Mouse (Mus musculus) right cerebral cortex, postnatal 25 days (tissue): ENCODE results near the gene Shld1.
A peak's percentile ranks its signal among the peaks of the same experiment; 100 is the strongest.

Source experiments
- DNase-seq: peaks from one replicate; pipeline ENCODE4 v3.0.0; 2022

Gene Shld1

DNA sequence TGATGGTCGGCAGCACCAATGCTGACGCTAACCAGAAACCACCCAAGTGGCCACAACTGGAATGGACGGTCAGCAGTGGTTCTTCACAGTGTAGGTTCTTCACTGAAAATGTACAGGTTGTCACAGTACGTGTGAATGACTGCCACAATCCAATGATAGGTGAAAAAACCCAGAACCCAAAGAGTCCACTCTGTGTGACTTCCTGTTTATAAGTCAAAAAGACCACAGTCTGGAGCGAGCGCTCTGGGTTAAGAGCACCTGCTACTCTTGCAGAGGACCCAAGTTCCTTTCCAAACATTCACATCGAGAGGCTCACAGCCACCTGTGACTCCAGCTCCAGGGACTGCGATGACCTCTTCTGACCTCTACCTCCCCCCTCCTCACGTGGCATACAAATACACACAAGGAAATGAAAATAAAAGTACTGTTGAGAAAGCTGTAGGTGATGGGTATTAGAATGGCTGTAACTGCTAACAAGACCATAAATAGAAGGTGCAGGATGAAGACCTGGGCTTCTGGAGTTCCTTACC lies 38.7 kb downstream of the Shld1 start:
- no peak for DNase-seq

DNA sequence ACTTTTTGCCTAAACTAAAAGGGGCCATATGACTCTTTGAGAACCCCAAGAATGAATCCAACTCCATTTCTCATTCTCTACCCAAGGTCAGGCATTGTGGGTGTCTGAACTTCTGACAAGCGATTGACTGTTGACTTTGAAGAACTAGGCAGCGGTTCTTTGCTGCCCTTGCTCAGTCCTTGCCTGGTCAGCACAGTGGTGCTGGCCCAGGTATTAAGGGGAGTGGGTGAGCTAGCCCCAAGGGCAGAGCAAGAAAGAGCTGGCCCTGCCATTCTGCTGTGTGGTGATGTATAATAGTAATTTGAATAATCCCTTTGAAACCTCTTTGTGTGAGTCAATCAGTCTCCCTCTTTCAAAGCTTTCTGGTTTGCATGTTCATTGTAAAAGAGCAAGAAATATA lies 39.4 kb downstream of the Shld1 start:
- no peak for DNase-seq

DNA sequence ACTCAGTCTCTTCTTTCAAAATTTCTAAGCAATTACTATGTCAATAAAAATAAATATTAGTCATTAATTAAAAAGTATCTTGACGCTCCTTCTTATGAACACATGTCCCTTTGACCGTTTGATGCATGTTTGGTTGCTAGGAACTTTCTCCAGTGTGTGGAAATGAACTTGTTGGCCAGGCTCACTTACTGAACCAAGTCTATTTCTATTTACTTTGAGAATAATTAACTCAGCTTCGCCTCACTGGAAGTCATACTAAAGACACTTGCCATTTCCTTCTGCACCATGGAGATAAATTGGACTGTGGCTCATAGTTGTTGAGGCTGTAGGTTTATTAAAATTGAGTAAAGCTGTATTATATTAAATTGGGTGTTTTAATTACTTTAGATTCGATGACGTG lies 46.2 kb downstream of the Shld1 start:
- no peak for DNase-seq

DNA sequence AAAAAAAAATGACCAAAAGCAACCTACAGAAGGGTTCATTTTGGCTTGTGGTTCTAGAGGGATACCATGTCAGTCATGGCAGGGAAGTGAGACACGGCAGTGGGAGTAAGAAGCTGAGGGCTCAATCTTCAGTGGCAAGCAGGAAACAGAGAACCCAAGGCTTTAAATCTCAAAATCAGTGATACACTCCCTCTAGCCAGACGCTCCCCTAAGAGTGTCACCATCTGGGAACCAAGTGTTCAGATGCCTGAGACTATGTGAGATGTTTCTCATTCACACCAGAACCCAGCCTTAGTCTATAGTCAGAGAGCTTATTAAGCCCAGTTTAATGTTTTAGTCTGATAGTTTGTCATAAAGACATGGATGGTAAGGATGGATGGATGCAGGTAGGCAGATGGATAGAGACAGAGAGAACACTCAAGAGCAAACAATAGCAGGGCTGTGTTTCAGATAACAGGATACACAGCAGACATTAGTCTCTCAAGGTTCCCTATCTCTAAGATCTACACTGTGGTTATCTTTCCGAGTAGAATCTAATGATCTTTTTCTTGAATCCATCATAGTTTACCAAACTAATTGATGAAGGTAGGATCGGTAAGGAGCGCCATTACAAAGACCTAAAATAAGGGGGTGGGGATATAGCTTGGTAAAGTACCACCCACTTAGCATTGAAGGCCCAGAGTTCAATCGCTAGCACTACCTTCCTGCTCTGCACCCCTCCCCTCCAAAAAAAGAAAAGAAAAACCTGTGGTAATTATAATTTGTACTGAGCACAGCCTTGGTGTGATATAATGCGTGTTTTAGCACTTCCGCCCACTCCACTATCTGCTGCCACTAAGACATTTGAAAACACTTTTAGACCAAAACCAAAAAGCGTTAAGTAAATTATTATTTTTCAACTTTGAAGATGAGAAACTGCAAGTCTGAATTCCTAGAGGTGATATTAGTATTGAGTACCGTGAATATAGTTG lies 47.2 kb downstream of the Shld1 start:
- DNase-seq = no peak

DNA sequence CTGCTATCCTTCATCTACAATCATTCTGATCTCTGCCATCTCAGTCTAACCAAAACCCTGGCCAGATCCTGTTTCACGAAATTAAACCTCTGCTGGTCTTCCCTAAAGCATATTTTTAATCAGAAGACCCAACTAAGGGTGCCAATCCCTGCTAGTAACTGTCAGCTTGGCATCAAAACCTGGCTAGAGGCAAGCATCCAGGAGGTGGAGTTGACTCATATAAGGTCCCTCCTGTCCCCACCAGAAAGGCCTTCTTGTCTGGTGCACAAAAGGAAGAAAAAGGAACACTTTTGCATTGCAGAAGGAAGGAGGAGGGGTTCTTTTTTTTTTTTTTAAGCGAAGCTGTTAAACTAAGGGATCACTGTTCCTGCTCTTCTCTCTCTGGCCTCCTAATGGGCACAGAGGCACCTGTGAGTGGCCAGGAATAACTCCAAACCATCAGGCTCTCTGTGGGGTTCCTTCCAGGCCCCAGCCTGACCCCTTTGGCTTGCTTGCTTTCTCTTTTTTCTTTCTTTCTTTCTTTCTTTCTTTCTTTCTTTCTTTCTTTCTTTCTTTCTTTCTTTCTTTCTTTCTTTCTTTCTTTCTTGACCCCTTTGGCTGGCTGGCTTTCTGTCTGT lies 52.2 kb downstream of the Shld1 start:
- no peak for DNase-seq

DNA sequence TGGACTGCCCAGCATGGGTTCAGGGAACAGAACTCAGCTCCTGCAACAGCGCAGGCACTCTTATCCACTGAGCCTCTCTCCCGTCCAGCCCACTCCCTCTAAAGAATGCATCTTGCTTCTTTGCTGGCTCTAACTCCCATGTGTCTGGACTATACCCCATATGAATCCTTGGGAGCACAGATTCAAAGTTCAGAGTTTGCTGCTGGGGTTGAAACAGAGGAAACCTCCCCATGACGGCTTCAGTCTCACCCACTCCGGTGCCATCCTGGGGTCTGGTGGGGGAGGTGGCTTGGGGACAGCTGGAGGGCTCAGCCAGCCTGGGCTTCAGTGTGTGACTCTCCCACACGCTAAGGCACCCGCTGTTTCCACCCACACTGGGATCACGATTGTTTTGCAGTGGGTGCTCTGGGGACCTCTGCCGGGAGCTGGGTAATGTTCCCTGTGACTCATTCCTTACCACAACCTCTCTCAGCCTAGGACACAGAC lies 55.2 kb downstream of the Shld1 start:
- DNase-seq = peak; percentile 58

DNA sequence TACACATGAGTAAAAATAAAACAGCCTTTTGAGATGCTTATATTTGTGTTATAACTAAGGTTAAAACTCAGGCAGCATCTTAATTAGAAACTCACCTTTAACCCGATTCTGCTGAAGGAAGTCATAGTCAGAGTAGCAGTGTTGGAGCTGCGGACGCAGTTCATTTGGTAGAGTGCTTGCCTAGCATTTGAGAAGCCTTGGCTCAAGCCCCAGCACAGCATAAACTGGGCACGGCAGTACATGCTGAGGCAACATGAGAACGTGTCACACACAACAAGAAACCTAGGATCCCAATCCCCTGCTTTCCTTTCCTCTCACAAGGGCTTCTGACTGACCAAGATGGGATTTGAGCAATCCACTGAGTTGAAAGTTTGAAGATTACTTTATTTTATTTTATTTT lies 58.1 kb downstream of the Shld1 start:
- no peak for DNase-seq

DNA sequence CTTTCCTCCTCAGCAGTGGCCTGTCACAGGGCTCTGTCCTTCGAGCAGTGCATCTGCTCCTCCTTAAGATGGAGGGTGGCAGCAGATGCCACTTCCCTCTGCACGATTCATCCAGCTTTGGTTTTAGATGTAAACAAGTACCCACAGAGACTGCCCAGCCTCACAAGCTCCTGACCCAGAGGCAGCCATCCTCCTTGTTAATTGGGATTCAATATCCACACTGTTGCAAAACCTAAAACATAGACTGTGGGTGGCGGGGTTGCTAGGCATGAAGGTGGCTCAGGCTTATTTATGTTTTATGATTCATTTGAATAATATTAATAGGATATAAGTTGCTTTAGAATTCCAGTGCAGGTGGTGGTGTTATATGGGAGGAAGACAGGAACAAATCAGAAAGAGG lies 59.4 kb downstream of the Shld1 start:
- DNase-seq = no peak

DNA sequence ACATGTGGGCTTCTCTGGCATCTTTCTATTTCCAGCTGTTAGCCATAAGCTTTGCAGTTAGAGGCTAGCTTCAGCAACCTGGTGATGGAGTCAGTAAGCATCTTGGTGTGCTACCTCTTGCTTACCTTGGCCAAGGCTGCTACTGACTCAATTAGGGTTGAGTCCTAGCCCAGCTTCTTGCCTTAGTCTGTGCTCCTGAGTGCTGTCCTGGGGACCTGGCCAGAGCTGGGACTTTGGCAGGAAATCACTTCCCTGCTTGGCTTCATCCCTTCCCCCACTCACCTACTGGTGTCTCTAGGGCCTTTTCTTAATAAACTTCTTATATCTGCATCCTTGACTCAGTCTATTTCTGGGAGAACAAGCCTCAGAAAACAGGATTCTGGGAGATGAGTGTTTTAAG lies 64.0 kb downstream of the Shld1 start:
- no peak for DNase-seq

DNA sequence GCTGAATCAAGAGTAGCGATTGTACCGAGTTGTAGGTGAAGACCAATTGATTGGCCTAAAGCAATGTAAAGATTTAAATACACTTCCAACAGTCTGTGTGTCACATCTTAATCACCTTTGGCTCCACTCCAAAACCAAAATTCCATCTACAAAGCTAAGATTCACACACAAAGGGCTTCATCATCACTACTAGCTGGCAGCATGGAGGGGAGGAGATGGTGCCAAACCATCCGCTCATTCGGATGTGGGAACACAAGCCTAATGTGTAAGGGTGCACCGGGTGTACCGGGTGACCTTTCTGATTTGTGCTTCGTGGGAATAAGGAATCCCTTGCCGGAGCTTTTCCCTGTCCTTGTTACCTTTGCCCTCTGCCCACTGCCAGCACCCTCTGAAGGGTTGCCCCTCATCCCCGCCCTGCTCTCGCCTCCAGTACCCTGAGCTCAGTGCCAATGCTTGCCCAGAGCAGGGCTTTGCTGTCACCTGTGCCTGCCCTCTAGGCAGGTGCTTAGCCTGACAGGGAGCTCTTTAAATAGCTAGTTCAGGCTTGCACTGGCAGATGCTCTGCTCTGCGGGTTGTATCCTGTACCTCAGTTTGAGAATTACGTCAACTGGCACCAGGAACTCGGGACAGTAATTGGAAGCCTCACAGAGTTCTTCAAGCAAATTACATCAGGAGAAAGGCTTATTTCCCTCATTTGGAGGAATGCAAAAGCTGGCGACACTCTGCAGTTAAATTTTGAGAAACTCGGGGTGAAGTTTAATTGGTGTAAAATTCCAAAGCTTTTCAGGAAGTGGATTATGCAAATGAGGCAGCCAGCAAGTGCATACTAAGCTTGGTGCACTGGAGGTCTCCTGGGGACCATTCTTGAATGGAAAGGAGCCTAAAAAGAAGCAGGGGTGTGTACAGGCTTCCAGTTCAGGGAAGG lies 64.7 kb downstream of the Shld1 start:
- peak; percentile 48 for DNase-seq

DNA sequence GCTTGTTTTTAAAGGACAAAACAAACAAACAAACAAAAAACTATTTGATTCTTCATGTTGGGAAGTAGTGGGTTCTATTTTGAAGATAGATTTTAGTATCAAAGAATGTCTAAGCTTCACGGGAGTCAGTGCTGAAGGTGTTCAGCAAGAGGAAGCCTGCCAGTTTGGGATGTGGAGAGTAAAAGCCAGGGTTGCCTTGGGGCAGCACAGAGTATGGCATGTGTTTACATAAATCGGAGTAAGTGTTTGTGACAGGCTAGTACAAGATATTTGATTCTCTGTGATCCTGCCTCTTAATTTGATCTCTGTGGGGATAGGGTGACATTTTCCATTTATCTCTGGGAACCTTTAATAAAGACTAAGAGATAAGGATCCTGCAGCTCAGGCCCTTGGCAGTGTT lies 65.7 kb downstream of the Shld1 start:
- DNase-seq = no peak

DNA sequence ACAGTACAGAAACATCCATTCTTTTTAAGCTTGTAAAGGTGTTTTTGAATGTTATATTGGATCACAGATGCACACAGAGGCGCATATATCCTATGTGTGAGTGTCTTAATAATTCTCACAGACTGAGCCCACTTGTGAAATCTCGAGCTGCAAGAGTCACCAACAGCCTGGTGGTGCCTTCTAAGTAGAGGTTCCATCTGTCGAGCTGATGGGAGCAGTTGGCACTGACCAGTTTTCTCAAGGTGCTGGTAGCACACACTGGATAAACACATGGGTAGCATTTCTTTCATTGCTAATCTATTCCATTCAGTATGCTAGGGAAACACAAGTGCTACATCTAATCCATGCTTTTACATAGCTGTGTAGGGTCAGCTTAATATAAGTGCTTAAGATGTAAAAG lies 66.4 kb downstream of the Shld1 start:
- DNase-seq = no peak

DNA sequence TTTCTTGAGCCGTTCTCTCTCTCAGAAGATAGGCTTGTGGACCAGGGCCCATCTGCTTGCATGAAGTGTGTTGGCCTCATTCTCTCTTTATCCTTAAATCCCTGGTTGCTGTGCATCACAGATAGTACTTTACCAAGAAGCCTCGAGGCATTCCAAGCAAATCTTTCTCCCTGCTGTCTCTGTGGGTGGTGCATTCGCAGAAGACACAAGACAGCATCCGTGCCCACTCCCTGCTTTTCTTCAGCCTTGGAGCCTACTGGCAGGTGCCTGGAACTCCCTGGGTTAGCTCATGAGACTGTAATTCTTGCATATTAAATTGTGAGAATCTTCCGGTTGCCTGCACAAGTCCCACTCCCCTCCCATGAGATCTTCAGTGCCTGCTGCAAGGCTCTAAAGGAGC lies 71.2 kb downstream of the Shld1 start:
- peak; percentile 71 for DNase-seq

DNA sequence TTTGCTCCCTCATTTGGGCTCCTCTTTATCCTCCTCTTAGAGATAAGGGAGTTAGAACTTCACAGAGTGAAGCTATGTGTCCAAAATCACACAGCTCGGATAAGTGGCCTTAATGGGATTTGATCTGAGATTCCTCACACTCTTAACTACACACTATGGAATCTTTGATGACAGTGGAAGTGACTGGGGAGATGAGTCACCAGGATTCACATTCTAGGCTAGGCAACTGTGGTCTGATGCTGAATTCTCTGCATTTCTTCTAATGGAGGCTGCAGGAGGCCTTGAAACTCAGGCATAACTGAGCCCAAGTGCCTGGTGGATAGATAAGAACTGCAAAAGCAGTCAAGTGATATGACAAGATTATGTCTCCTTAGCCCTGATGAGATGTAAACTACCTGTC lies 84.1 kb downstream of the Shld1 start:
- DNase-seq = no peak

DNA sequence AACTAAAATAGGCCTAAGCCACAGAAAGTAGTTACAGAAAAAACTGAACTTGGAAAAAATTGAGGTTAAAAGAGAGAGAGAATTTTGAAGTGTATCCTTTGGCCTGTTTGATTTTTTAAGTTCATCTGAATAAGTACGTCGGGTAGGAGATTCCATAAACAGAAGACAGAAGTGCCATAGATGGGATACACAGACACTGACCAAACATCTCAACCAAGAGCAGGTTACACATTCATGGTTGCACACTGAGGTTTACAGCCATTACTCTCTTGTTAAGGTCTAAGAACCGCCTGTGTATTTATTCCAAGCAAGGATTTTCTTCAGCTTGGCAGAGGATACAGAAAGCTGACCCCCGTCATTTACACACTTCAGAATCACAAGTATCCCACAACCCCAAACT lies 94.2 kb downstream of the Shld1 start, which contains the start of gene Chgb:
Gene Chgb (plus strand): TSS at position 301 of the 400 bp plus-strand sequence.
- DNase-seq = no peak

DNA sequence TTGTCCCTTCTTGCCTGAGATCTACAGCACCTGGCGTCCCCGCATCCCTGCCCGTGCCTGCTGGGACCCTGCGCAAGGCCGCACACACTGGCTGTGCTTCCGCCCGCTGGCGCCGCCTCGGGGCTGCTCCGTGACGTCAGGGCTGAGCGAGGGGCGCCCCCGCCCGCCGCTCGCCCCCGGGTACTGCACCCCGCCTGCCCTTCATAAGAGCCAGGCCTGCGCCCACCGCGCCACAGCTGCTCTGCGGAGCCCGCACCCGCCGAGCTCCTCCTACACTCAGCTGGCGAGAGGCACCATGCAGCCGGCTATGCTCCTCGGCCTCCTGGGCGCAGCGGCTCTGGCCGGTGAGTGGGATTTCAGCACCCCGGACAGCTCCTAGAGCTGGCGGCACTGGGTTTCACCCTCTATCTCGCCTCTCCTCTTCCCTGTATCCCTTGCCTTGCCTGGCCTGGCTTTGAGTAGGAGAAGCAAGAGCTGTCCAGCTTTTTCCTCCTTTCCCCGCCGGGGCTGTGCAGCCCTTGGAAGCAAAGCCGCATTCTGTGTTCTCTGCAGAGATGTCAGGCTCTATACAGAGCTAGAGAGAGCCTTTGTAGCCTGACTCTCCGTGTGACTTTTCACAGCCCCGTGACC lies 94.8 kb downstream of the Shld1 start:
- peak; percentile 88 for DNase-seq

DNA sequence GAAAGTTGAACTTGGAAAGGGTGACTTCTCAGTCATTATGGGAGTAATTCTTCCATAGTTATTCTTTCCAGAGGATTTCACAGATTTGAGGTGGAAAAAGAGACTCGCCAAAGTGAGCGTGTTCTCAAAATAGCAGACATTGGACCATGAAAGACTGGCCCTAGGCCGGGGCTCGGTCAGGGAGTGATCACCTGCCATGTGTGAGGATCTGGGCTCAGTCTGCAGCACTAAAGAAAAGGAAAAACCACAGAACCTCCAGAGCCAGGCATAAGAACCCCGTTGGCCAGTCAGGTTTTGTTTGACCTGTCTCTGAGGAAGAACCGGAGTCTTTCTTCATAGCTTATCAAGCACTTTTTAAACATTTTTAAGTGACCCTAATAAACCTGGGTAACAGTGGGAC lies 97.3 kb downstream of the Shld1 start:
- no peak for DNase-seq

DNA sequence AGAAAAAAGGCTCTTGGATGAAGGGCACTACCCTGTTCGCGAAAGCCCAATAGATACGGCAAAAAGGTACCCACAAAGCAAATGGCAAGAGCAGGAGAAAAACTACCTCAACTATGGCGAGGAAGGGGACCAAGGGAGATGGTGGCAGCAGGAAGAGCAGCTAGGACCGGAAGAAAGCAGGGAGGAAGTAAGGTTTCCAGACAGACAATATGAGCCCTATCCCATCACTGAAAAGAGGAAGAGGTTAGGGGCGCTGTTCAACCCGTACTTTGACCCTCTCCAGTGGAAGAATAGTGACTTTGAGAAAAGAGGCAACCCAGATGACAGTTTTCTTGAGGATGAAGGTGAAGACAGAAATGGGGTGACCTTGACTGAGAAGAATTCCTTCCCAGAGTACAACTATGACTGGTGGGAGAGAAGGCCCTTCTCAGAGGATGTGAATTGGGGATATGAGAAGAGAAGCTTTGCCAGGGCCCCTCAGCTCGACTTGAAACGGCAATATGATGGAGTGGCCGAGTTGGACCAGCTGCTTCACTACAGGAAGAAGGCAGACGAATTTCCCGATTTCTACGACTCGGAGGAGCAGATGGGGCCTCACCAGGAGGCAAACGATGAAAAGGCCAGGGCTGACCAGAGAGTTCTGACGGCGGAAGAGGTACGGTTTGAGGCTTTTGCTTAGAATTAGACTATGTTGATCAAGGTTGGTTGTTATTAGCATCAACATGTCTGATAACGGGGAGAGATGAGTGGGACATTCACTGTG lies 106.9 kb downstream of the Shld1 start:
- DNase-seq = no peak

DNA sequence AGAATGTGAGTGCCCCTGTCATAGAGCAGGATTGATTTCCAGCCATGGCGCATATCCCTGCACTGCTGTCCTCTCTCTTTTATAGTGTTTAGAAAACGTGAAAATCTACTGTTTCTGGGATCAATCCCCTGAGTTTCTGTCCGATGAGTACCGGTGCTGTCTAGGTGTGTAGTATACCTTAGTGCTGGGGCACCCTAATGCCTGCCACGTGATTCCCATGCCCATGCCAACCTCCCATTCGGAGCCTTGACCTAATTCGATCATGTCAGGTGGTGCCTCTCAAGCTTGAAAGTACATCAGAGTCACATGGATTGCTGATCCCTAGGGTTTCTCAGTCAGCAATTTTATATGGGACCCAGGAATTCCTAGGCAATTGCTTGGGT lies 107.5 kb downstream of the Shld1 start:
- no peak for DNase-seq
